Mouse (Mus musculus) urinary bladder, postnatal 25 days (tissue): ENCODE results near the gene Cmtm7.
"Not testable (repeated sequence)": the region's sequence is repeated elsewhere in the genome, so short reads cannot be mapped to it uniquely, and the experiment has no call there.

ENCODE experiments used
- DNase-seq: peaks from one replicate; pipeline ENCODE4 v3.0.0; 2022; ENCODE audit warnings: low spot score

The Cmtm7 gene

DNA sequence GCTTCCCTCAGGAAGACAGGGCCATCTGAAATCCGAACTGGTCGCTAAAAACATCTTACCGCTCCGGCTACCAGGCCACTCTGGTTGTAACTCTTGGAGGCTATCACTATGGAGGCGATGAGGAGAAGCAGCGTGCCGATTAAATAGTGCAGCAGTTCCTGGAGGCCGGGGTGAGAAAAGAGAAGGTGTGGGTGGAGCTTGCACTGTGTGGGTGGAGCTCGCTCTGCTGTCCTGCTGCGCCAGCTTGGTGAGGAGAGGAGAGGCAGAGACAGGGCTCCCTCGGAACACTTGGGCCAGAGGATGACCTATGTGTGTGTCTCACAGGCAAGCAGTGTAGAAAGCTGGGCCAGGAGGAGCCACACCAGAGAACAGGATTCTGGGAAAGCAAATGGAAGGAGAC is 19.8 kb downstream of the Cmtm7 start:
- DNase-seq = no peak

GRCm38 (mm10) chr9:114760353-114760752 is 21.3 kb downstream of the Cmtm7 start:
- DNase-seq = no peak

- no peak for DNase-seq
Observed at GRCm38 (mm10) chr9:114759886-114760285, 21.8 kb downstream of the Cmtm7 start.

DNA sequence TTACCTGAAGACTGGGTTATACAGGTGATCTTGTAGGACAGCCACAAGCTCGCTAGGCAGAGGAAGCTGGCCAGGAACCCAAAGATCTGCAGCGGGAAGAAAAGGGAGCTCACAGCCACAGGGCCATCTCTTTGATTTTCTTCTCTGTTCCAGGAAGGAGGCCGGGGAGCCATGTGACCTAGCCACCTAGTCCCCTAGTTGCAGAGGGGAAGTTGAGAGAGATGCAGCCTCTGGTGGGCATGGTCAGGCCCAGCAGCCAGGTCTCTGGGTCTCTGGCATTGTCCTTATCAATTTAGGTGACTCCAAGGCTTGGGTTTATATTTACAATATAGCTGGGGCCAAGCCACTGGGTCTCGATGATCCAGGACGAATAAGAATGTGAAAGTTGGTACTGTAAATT is 22.9 kb downstream of the Cmtm7 start:
- no peak for DNase-seq

DNA sequence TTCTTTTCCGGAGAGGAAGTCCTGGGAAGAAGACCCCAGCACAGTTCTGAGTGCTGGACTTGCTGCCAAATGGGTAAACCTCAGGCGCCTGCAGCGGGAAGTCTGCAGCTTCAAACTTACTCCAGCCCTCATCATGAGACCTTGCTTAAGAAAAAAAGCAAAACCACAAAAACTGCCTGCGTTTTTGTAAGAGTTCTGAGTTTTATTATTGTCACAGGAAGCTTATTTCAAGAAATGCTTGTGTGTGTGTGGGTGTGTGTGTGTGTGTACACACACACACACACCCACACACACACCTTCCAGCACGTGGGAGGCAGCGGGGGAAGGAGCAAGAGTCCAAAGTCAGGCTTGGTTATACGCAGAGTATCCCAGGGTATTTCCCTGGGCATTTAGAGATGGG is 23.4 kb downstream of the Cmtm7 start:
- DNase-seq = no peak

DNA sequence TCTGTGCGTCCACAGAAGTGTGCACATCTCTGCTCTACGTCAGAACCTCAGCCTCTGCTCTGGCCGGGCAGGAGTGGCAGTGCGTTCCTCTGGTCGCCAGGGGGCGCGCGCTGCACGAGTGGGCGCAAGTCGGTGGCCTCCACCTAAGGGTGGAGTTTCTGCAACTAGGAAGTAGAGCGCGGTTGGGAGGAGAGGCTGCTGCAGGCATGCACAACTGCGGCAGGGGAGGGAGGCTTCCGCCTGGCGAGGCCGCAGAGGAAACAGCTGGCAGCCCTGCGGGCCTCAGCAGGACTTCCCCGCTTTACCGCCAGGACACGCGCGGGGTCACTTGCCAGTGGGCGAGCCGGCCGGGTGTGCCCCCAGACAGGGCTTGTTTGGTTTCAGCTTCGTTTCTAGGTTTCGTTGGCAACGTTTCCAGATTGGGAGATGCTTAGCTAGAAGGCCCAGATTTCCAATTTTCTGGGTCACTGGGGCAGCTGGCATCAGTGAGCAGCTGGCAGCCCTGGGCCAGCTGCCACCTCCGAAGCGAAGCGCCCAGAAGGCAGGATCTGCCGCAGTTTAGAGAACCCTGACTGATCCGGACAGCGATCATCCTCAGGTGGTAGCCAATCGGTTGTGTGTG is 28.7 kb downstream of the Cmtm7 start:
- DNase-seq = peak; percentile 94

DNA sequence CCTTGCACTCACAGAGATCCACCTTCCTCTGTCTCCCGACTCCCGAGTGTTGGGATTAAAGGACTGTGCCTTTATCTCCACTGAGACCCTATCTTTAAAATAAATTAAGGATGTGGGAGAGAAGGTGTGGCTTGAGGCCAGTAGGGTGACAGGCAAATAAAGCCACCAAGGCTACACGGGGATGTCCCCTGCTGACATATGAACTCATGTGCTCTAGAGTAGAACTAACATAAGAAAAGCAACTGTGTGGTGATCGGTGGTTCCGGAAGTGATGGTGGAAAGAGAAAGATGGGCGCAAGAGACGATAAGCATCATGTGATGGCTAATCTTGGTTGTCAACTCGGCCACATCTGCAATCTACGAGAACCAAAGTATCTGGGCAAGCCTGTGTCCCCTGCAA is 29.3 kb downstream of the Cmtm7 start:
- no peak for DNase-seq

- no peak for DNase-seq
Observed at GRCm38 (mm10) chr9:114751582-114751981, 30.1 kb downstream of the Cmtm7 start.

DNA sequence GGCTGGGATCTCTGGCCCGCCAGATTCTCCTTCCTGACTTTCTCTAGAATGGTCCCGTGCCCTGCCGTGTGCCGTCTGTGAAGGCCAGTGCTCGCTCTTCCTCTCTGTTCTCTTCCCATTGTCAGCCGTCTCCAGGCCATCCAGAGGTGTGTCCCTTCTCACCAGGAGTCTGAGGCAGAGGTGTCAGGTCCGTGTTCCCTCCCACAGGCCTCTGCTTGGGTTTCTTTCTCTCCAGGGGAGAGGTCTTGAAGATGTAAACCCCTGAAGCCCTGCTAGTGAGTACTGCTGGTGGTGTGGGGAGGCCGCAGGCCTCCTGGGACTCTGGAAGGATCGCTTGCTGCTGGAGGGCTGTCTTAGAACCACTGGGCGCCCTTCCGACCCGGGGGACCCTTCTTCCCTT is 34.2 kb downstream of the Cmtm7 start:
- no peak for DNase-seq

GRCm38 (mm10) chr9:114747012-114747411 is 34.6 kb downstream of the Cmtm7 start:
- DNase-seq = no peak

DNA sequence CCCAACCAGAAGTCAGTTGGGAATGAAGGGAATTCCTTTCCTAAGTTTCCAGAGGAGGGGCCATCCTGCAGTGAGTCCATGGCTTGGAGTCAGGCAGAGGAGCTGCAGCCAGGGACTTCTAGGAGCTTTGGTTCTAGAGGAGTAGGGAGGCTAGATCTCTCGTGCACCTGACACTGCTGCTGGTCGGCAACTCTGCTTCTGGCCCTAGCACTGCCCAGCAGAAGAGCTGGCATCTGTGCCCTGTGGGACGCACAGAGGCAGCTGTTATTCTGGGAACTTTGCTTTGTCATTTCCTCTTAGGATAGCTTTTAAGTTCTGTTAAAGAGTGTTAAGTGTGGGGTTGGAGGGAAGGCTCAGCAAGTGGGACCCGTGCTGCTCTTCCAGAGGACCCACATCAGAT is 36.0 kb downstream of the Cmtm7 start:
- no peak for DNase-seq

GRCm38 (mm10) chr9:114745163-114745562 is 36.5 kb downstream of the Cmtm7 start:
- DNase-seq = no peak

- no peak for DNase-seq
Observed at GRCm38 (mm10) chr9:114742731-114743130, 38.9 kb downstream of the Cmtm7 start.

DNA sequence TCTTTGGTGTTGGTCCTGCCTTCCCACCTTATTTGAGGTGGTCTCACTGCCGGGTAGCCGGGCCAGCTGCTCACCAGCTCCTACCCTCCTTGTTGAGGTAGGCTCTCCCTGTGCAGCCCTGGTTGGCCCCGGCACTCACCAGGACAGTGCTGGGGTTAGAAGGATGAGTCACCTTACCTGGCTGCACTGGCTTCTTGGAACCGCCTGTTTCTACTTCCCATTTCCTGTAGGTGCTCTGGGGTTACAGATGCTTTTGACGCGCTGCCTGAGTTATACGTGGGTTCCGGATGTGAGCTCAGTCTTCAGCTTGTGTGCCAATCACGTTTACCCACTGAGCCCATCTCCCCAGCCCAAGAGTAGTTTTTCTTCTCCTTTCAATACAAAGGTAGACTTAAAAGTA is 41.3 kb downstream of the Cmtm7 start:
- DNase-seq = no peak

DNA sequence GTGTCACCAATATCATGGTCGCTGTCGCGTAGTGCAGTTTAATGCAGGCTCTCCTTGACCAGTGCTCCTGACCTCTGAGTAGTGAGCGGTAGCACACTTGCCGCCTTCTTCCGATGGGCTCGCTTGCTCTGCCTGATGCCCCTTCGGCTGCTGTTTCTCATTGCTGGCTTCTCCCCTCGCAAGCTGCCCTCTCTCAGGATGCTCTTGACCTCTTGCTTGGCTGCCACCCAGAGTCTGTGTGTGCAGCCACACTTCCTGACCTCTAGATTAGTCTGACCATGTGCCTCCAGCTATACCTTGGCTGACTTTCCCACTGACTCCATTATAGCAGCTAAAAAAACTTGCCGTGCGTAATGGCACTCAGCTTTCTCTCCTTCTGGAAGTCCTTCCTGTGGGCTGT is 45.2 kb downstream of the Cmtm7 start:
- DNase-seq = no peak

- no peak for DNase-seq
Observed at GRCm38 (mm10) chr9:114733238-114733637, 48.4 kb downstream of the Cmtm7 start.

GRCm38 (mm10) chr9:114731871-114732682 is 49.6 kb downstream of the Cmtm7 start:
- DNase-seq = no peak

DNA sequence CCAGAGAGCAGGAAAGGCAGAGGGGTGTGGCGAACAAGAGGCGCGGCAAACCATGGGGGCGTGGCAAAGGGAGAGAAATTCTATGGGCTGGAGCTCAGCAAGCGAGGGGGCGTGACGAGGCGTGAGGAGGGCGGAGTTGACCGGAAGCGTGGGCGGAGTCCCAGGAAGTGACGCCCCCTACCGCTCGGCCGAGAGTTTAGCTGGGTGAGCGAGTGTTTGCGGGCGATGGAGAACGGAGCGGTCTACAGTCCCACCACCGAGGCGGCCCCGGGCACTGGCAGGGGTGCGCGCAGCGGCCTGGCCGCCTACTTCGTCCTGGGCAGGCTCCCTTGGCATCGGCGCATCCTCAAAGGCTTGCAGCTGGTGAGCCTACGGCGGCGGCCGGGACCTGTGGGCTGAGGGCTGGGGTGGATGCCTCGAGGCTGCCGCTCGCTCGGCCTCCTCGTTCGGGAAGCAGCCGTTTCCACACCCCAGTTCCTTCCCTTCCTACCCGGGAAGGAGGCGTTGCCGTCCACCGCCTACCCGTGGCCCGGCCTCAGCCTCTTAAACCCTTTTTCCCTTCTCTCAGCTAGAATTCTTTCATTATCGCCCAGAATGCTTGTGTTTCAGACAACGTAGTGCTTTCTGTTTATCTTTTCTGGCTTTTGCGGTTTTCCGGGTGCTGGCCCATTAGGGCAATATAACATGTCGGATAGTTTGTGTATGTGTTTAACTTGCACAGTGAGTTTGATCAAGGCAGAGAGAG is 50.5 kb downstream of the Cmtm7 start, which contains the start of gene Cmtm6:
Gene Cmtm6, plus strand, starts transcription at position 106 of the 745 bp plus-strand sequence.
- DNase-seq = peak; percentile 99

DNA sequence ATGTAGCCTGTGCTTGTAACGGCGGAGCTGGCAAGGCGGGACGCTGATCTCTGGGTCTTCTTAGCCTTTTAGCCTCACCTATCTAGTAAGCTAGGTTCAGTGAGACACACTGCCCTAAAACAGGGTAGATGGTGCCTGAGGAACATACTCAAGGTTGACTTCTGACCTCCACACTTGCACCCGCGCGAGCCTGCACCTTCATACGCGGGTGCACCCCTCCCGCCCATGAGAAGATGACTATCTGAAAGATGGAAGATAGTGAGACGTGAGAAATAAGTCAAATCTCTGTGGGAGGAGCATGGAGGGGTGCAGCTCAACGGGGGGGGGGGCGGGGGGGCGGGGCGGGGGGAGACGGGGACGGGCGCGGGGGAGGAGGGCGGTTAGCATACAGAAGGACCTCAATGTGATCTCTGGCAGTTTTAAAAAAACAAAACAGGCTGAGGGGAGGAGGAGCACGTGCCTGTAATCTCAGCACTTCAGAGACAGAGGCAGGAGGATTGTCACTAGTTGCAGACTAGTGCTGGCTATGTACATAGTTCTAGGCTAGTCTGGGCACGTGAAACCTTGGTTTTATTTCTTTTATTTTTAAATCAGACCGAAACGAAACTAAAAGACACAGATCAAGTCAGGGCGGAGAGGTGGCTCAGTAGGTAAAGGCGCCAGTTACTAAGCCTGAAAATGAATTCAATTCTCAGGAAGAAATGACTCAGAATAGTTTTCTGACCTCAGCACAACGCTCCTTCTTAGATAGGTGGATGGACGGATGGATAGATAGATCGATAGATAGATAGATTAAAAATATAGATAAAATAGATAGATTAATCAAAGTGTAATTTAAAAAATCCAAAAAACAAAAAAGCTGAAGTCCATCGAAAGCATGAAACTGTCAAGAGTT is 51.5 kb downstream of the Cmtm7 start:
- no peak for DNase-seq

DNA sequence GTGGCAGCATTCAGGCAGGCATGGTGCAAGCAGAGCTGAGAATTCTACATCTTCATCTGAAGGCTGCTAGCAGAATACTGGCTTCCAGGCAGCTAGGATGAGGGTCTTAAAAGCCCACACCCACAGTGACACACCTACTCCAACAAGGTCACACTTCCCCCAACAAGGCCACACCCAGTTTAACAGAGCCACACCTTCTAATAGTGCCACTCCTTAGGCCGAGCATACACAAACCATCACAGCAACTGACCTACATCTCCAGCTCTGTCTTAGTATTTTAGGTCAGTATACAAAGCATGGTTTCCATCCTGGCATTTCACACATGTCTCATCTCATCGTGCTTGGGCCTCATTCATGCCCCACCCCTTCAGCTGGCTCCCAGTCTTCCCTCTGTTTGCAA is 53.2 kb downstream of the Cmtm7 start:
- DNase-seq = not testable (repeated sequence)

GRCm38 (mm10) chr9:114727315-114727714 is 54.3 kb downstream of the Cmtm7 start:
- peak; percentile 41 for DNase-seq
